Mouse (Mus musculus) liver (tissue): Measurements from ENCODE around the gene Olfr403.
"Not testable (repeated sequence)": the region's sequence is repeated elsewhere in the genome, so short reads cannot be mapped to it uniquely, and the experiment has no call there.

Experiments used
- DNase-seq: peaks from one replicate; pipeline ENCODE4 v3.0.0-alpha.2; 2020; ENCODE audit warnings: mixed read lengths

The Olfr403 gene

DNA sequence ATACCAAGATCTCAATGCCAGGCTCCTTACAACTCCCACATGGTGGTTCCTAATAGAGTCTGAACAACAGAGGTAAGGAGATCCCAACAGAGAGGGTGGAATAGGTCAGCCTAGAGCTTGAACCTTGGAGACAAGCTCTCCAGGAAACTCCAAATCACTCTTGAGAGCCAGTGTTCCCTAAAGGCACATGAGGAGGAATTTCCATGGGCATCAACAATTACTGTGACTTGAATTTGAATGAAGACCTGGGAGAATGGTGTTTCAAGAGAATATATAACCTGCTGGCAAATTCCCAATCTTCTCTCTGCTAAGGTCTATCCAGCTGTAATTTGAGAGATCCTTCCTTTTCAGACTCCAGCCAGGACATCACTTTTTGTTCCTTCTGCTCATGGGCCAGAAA lies at the start of gene Olfr403:
Gene Olfr403 (plus strand): TSS at position 301 of the 400 bp plus-strand sequence.
- no peak for DNase-seq

DNA sequence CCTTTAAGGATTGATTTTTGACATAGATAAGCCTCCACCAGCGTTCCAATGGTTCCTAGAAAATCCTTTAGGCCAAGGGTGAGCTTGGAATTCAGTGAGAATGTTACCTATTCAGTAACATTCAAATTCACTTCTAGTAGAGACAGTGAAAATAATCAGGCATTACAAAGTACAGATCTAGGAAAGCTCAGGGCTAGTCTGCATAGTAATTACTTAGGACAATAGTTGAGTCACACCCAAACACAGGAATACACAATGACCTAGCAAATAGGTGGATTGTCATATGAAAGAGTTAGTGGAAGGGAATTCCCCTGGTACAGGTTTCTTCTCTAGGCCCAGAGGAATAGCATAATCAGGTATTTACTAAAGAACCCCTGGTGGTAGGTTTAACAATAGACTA lies 46.0 kb upstream of the Olfr403 start:
- DNase-seq: not testable (repeated sequence)

DNA sequence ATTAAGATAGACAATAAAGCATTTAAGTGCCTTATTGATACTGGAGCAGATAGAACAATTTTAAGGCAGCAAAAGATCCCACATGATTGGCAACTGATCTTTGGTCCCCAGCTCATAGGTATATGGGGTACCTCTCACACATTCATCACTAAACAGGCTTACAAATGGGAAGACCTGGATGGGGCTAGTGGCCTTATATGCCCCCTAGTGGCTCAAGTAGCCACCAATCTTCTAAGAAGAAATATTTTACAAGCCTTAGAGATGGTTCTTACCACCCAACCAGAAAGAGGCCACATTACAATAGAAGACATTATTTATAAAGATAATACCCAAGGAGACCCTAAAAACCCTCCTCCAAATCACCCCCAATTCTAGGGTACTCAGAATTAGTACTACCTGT lies 40.2 kb upstream of the Olfr403 start:
- no peak for DNase-seq

DNA sequence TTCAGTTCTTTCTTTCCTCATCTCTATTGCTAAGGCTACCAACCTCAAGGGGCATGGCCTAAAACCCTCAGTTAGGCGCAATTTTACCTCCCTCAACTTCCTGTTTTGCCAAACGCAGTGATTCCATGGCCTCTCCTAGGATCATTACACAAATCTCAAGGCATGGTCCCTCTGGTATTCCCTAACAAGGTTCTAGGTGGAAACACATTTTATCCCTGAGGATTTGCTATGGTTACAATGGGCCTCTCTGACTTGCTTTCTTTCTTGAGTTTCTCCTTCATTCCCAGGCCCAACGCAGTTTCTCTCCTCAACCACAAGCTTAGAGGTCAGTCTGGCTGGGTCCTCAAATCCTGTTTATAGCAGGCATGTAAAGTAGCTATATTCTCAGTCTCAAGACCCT lies 32.8 kb upstream of the Olfr403 start, which contains the start of gene Olfr402:
Gene Olfr402 (plus strand): TSS at position 301 of the 400 bp plus-strand sequence.
- DNase-seq: no peak

DNA sequence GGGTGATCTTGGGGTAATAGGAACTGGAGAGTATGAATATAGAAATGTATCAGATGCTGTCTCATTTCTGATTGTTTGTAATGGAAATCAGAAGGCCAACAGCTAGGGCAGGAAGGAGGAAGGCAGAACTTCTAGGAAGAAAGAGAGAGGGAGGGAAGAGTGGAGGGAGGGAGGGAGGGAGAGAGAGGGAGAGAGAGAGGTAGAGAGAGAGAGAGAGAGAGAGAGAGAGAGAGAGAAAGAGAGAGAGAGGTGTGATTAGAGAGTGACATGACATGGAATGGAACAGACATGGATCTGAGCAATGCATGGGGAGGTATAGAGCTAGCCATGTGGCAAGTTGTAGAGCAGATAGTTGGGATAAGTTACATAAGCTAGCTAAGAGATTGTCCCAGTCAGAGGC lies 17.3 kb upstream of the Olfr403 start:
- DNase-seq: no peak

DNA sequence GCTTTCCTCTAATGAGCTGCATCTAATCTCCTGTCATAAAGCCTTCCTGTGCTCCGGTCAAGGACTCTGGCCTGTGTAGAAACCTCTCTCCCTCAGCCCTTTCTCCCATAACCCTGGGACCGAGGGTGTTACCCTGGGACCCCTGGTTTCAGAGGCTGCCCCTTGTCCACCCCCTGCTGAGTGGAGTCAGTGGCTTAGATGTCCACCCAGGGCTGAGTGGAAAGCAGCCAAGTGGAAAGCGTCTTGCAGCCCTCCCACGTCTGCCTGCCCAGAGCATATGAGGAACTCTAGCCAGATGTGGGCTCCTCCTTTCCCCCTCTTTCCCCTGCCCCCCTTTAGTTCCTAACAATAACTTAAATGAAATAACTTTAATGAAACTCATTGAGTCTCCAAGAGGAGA lies 2.9 kb upstream of the Olfr403 start:
- no peak for DNase-seq

DNA sequence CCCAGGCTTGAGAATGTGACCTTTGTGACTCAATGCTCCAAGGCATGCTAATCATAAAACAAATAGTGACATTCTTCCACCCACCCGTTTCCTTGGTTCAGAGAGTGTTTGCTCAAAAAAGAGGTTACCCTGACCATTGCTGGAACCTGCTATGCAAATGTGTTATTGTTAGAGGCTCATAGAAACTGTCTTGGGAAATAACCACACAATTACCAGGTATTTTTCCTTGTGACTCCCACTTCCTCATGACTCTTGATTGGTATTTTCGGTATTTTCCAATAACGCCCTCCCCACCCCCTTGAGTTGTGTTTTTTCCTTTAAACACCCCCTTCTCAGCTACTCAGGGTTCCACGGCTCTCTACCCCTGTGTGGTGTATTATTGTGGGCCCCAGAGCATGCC lies 2.3 kb upstream of the Olfr403 start:
- no peak for DNase-seq

DNA sequence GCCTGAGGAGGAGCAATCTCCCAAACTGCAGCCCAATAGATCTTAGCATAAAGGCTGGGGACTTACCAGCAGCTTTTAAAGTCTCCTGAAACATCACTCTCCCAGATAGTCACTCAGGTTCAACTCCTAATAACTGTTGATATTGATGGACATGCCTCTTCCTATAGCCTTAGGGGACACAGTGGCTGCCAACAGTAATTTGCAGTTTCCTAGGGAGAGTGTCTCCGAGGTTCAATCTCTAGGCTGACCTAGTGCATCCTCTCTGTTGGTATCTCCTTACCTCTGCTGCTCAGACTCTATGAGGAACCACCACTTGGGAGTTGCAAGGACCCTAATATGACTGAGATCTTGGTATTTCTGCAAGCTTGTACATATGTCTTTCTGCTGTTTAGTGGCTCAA lies 25.2 kb downstream of the Olfr403 start, which contains the start of gene Olfr43:
Gene Olfr43 (minus strand): TSS at position 101 of the 400 bp plus-strand sequence.
- no peak for DNase-seq

DNA sequence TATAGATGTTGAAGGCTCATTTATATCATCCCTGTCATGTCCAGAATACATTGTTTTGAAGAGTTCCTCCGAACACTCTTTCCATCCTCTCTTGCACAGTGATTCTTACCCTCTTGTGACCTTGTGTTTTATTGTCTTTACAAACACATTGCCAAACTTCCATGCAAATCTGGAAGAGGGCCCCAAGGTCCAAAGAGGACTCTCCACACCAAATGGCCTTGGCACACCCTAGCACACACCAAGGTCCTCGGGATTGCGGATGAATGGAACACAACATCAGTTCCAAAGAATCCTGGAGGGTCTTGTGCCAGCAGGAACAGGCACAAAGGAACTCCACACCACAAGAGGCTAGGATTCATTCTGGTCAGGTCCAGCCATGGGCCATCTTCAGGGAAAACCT lies 55.2 kb downstream of the Olfr403 start:
- DNase-seq: no peak
